Mouse (Mus musculus): Measurements from ENCODE around the gene Olfr1388.

DNA sequence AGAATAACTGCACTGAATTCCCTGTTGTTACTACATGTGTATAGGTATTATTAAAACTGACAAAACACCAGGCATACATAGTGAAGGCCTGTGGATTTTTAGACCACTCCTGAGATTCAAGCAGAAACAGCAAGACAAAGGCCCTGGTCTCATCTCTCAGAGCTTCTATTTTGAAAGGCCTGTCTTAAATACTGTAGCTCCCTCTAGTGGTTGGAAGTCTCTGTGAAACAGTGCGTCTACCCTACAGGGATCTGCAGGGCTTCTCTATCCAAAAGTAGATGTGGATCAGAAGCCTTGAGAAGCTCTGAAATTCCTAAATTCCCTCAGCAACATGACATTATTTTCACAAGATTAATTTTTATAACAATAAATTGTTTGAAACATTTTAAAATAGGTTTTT lies 25.9 kb upstream of the Olfr1388 start:
- TF ChIP-seq CTCF (IDR thresholded peaks at IDR 0.05; ENCODE audit: insufficient read depth, low read length), result no peak
- no peak for TF ChIP-seq POLR2A (IDR thresholded peaks at IDR 0.05; ENCODE audit: borderline replicate concordance, extremely low read depth, low read depth, low read length)

Measured in lung, adult 2 months (tissue).